Mouse (Mus musculus) MEL (cell line): ENCODE measurements at regions not wholly inside any gene's neighbourhood (a gene's known extent, or its start where the extent isn't known, plus 50 kb on each side); places are given as distances from the start of the nearest gene placed in this dataset.

Experiments used
- BHLHE40 ChIP-seq: IDR thresholded peaks from 2 replicates; pipeline ENCODE4 v1.6.1; 2012; ENCODE audit warnings: low read depth, mild to moderate bottlenecking, inconsistent platforms, low read length, improper control_type of control experiment, borderline replicate concordance
- CHD1 ChIP-seq: IDR thresholded peaks from 2 replicates; pipeline ENCODE4 v1.6.1; 2012; ENCODE audit warnings: low read depth, mild to moderate bottlenecking, inconsistent platforms, low read length, improper control_type of control experiment
- CHD2 ChIP-seq: IDR thresholded peaks from 2 replicates; pipeline ENCODE4 v1.6.1; 2011; ENCODE audit warnings: low read length, improper control_type of control experiment
- CTCF ChIP-seq, 3 experiments: IDR thresholded peaks in 2 of 3; conservative IDR thresholded peaks in 1 of 3; 2 replicates each; pipeline ENCODE4 v1.5.1; 2011 to 2012; ENCODE audit warnings: low read length in 3 of 3, low read depth in 2 of 3, mild to moderate bottlenecking in 2 of 3, improper control_type of control experiment in 1 of 3, inconsistent platforms in 1 of 3, mixed read lengths in 1 of 3, moderate library complexity in 1 of 3; ENCODE audit not compliant: control insufficient read depth in 1 of 3, insufficient read depth in 1 of 3, poor library complexity in 1 of 3, severe bottlenecking in 1 of 3
- E2F4 ChIP-seq: IDR thresholded peaks from 2 replicates; pipeline ENCODE4 v1.6.1; 2011; ENCODE audit warnings: low read depth, low read length, improper control_type of control experiment, borderline replicate concordance
- EP300 ChIP-seq, 2 experiments: IDR thresholded peaks; 2 replicates each; pipeline ENCODE4 v1.6.1; 2011; ENCODE audit warnings: improper control_type of control experiment in 2 of 2, low read length in 2 of 2, low read depth in 1 of 2, mild to moderate bottlenecking in 1 of 2
- HCFC1 ChIP-seq: IDR thresholded peaks from 2 replicates; pipeline ENCODE4 v1.6.1; 2012; ENCODE audit warnings: low read depth, mild to moderate bottlenecking, inconsistent platforms, low read length, improper control_type of control experiment, moderate library complexity
- NRF1 ChIP-seq: IDR thresholded peaks from 2 replicates; pipeline ENCODE4 v1.6.1; 2014; ENCODE audit warnings: low read depth, mild to moderate bottlenecking, inconsistent platforms, low read length, improper control_type of control experiment, moderate library complexity; ENCODE audit not compliant: poor library complexity, insufficient read depth, severe bottlenecking
- POLR2A ChIP-seq, 2 experiments: IDR thresholded peaks; 2 replicates each; pipeline ENCODE4 v1.6.1; 2011 to 2012; ENCODE audit warnings: low read length in 2 of 2, mild to moderate bottlenecking in 2 of 2, control low read depth in 1 of 2, improper control_type of control experiment in 1 of 2, low read depth in 1 of 2, moderate library complexity in 1 of 2; ENCODE audit not compliant: control insufficient read depth in 1 of 2, insufficient read depth in 1 of 2, poor library complexity in 1 of 2
- POLR2AphosphoS2 ChIP-seq: IDR thresholded peaks from 2 replicates; pipeline ENCODE4 v1.6.1; 2011; ENCODE audit warnings: low read length, improper control_type of control experiment
- ZC3H11A ChIP-seq: IDR thresholded peaks from 2 replicates; pipeline ENCODE4 v1.6.1; 2012; ENCODE audit warnings: low read depth, mild to moderate bottlenecking, inconsistent platforms, low read length, improper control_type of control experiment

- no peak for TF ChIP-seq EP300 (IDR thresholded peaks at IDR 0.05; ENCODE audit: low read depth in 1 of 2, low read length in 2 of 2)
- TF ChIP-seq POLR2A (IDR thresholded peaks at IDR 0.05; ENCODE audit: control insufficient read depth in 1 of 2, insufficient read depth in 1 of 2, low read depth in 1 of 2, low read length in 2 of 2, poor library complexity in 1 of 2), result no peak
- TF ChIP-seq CTCF (IDR thresholded peaks at IDR 0.05 in 2 of 3, conservative IDR thresholded peaks at IDR 0.05 in 1 of 3; ENCODE audit: control insufficient read depth in 1 of 3, insufficient read depth in 1 of 3, low read depth in 2 of 3, low read length in 3 of 3, poor library complexity in 1 of 3, severe bottlenecking in 1 of 3), result no peak; a peak in 1 of 6 replicates
- no peak for TF ChIP-seq POLR2AphosphoS2
- TF ChIP-seq HCFC1, result no peak
- TF ChIP-seq NRF1, result no peak
- no peak for TF ChIP-seq BHLHE40
- TF ChIP-seq E2F4, result no peak
- no peak for TF ChIP-seq CHD1
- TF ChIP-seq CHD2, result no peak
- no peak for TF ChIP-seq ZC3H11A
These were observed 289.8 kb upstream of the 5730507C01Rik start for GRCm38 (mm10) chr12:18224516-18224915.
